Mouse (Mus musculus): ENCODE data around the gene Mllt1. TPM values are rescaled to one million over a fixed set of nuclear protein-coding genes. Genes with fewer than 3 reads are reported as not detected.

The Mllt1 gene
- polyA plus RNA-seq, 1 experiment, result 33.6 TPM

DNA sequence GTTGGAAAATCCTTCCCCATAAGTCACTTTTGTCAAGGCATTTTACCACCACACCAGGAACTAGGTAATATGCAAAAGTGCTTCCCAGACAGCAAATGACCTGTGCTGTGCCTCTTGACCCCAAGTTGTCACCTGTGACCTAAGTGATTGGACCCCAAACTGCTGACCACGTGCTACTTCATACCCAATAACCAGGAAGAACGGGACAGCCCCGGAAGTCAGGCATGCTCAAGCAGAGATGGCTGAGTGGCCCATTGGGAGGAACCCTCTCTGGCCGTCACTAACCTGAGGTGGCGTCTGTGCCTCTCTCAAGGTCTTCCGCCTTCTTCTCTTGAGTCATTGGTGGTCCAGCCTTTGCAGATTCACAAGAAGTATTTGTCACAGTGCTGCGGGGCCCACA is 62.7 kb downstream of the Mllt1 start:
- no peak overlapping the region for H3K27ac ChIP-seq (ENCODE audit: insufficient read depth, low read length)
- TF ChIP-seq POLR2A (IDR thresholded peaks at IDR 0.05; ENCODE audit: low read depth, low read length) (no peak), CTCF (IDR thresholded peaks at IDR 0.05; ENCODE audit: borderline replicate concordance, insufficient read depth, low read length) (no peak)
- no peak overlapping the region for H3K4me3 ChIP-seq (ENCODE audit: insufficient read depth, low read length)
- no peaks in the 10 kb centered on the region for H3K4me1 ChIP-seq (ENCODE audit: control insufficient read depth, insufficient read depth, low read length)

- no peak overlapping the region for H3K4me3 ChIP-seq (ENCODE audit: insufficient read depth, low read length)
- no peaks in the 10 kb centered on the region for H3K4me1 ChIP-seq (ENCODE audit: control insufficient read depth, insufficient read depth, low read length)
- no peak overlapping the region for H3K27ac ChIP-seq (ENCODE audit: insufficient read depth, low read length)
- TF ChIP-seq POLR2A (IDR thresholded peaks at IDR 0.05; ENCODE audit: low read depth, low read length), result no peak
- no peak for TF ChIP-seq CTCF (IDR thresholded peaks at IDR 0.05; ENCODE audit: borderline replicate concordance, insufficient read depth, low read length)
Measured at GRCm38 (mm10) chr17:56871767-56872166, 63.4 kb downstream of the Mllt1 start.

DNA sequence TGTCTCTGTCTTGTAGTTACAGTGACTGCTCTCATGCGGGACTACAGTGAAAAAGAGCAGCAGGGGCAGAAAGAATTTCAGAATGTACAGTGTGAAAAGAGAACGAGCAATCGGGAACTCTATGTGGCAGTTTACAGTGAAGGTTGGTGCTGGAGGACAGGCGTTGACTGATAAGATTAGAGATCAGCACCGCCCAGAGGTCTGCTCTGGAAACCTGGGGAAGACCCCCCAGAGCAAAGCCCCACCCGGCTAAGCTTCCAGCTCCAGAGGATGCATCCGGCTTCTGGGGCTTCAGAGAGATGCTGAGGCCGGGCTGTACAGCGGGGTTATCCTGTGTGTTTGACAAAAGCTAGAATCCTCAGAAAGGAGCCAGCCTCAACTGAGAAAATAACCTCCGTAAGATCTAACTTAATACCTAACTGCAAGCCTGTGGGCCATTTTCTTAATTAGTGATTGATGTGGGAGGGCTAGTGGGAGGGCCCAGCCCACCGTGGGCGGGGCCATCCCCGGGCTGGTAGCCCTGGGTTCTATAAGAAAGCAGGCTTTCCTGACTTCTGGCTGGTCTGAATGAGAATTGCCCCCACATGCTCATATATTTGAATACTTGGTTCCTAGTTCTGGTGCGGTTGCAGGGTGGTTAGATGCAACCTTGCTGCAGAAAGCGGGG is 64.8 kb downstream of the Mllt1 start:
- Histone ChIP-seq H3K4me1 (ENCODE audit: control insufficient read depth, insufficient read depth, low read length) (no peaks in the 10 kb centered on the region), H3K27ac (ENCODE audit: insufficient read depth, low read length) (no peak overlapping the region), H3K4me3 (ENCODE audit: insufficient read depth, low read length) (no peak overlapping the region)
- TF ChIP-seq CTCF (IDR thresholded peaks at IDR 0.05; ENCODE audit: borderline replicate concordance, insufficient read depth, low read length), result no peak
- no peak for TF ChIP-seq POLR2A (IDR thresholded peaks at IDR 0.05; ENCODE audit: low read depth, low read length)

- TF ChIP-seq POLR2A (IDR thresholded peaks at IDR 0.05; ENCODE audit: low read depth, low read length) (no peak), CTCF (IDR thresholded peaks at IDR 0.05; ENCODE audit: borderline replicate concordance, insufficient read depth, low read length) (no peak)
Measured at GRCm38 (mm10) chr17:56869481-56869977, 65.7 kb downstream of the Mllt1 start.

DNA sequence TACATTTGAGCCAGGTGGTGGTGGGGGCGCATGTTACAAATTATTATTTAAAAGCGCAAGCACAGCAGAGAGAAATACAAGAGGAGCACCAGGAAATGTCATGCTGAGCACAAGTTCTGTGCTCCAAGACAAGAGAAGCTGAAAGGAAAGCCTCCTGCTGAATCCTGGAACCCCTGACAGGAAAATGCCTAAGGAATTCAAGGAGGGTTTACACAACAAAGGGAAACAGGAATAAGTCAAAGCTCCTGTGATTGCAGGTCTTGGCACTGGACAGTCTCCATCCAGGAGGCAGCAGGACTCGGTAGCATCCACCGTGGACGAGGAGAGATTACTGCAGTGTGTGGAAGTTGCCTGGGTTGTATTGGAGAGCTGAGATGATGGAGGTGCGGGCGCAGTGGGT is 69.1 kb downstream of the Mllt1 start:
- no peak overlapping the region for H3K27ac ChIP-seq (ENCODE audit: insufficient read depth, low read length)
- TF ChIP-seq CTCF (IDR thresholded peaks at IDR 0.05; ENCODE audit: borderline replicate concordance, insufficient read depth, low read length), result no peak
- TF ChIP-seq POLR2A (IDR thresholded peaks at IDR 0.05; ENCODE audit: low read depth, low read length), result no peak
- no peak overlapping the region for H3K4me3 ChIP-seq (ENCODE audit: insufficient read depth, low read length)
- no peaks in the 10 kb centered on the region for H3K4me1 ChIP-seq (ENCODE audit: control insufficient read depth, insufficient read depth, low read length)

More at GRCm38 (mm10) chr17:56869481-56869977, 65.7 kb downstream of the Mllt1 start:
- Histone ChIP-seq H3K4me3 (ENCODE audit: insufficient read depth, low read length) (no peak overlapping the region), H3K4me1 (ENCODE audit: control insufficient read depth, insufficient read depth, low read length) (no peaks in the 10 kb centered on the region), H3K27ac (ENCODE audit: insufficient read depth, low read length) (no peak overlapping the region)

GRCm38 (mm10) chr17:56861197-56861596 is 74.0 kb downstream of the Mllt1 start:
- no peak overlapping the region for H3K4me3 ChIP-seq (ENCODE audit: insufficient read depth, low read length)
- H3K4me1 ChIP-seq (ENCODE audit: control insufficient read depth, insufficient read depth, low read length), result no peaks in the 10 kb centered on the region
- H3K27ac ChIP-seq (ENCODE audit: insufficient read depth, low read length), result no peak overlapping the region
- TF ChIP-seq POLR2A (IDR thresholded peaks at IDR 0.05; ENCODE audit: low read depth, low read length), result no peak
- no peak for TF ChIP-seq CTCF (IDR thresholded peaks at IDR 0.05; ENCODE audit: borderline replicate concordance, insufficient read depth, low read length)

- Histone ChIP-seq H3K4me1 (ENCODE audit: control insufficient read depth, insufficient read depth, low read length) (no peaks in the 10 kb centered on the region), H3K27ac (ENCODE audit: insufficient read depth, low read length) (no peak overlapping the region), H3K4me3 (ENCODE audit: insufficient read depth, low read length) (no peak overlapping the region)
- no peak for TF ChIP-seq POLR2A (IDR thresholded peaks at IDR 0.05; ENCODE audit: low read depth, low read length)
- no peak for TF ChIP-seq CTCF (IDR thresholded peaks at IDR 0.05; ENCODE audit: borderline replicate concordance, insufficient read depth, low read length)
Measured at GRCm38 (mm10) chr17:56858922-56859321, 76.3 kb downstream of the Mllt1 start.

GRCm38 (mm10) chr17:56858216-56858615 is 77.0 kb downstream of the Mllt1 start:
- no peak overlapping the region for H3K4me3 ChIP-seq (ENCODE audit: insufficient read depth, low read length)
- no peaks in the 10 kb centered on the region for H3K4me1 ChIP-seq (ENCODE audit: control insufficient read depth, insufficient read depth, low read length)
- peak; percentile 72; the same call in 1 of the 2 replicates for TF ChIP-seq CTCF (IDR thresholded peaks at IDR 0.05; ENCODE audit: borderline replicate concordance, insufficient read depth, low read length)
- no peak for TF ChIP-seq POLR2A (IDR thresholded peaks at IDR 0.05; ENCODE audit: low read depth, low read length)
- H3K27ac ChIP-seq (ENCODE audit: insufficient read depth, low read length), result no peak overlapping the region

DNA sequence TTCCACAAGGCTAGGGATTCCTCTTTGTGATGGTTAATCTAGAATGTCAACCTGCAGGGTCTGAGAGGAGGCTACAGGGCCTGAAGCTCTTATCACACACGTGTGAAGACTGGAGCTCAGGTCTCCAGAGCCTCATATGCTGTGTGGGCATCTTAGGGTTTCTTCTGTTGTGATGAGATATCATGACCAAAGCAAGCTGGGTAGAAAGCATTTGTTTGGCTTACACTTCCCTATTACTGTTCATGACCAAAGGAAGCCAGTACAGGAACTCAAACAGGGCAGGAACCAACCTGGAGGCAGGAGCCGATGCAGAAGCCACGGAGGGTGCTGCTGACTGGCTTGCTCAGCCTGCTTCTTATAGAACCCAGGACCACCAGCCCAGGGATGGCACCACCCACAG is 79.8 kb downstream of the Mllt1 start:
- Histone ChIP-seq H3K4me3 (ENCODE audit: insufficient read depth, low read length) (no peak overlapping the region), H3K4me1 (ENCODE audit: control insufficient read depth, insufficient read depth, low read length) (no peaks in the 10 kb centered on the region), H3K27ac (ENCODE audit: insufficient read depth, low read length) (no peak overlapping the region)
- TF ChIP-seq POLR2A (IDR thresholded peaks at IDR 0.05; ENCODE audit: low read depth, low read length), result no peak
- no peak for TF ChIP-seq CTCF (IDR thresholded peaks at IDR 0.05; ENCODE audit: borderline replicate concordance, insufficient read depth, low read length)

DNA sequence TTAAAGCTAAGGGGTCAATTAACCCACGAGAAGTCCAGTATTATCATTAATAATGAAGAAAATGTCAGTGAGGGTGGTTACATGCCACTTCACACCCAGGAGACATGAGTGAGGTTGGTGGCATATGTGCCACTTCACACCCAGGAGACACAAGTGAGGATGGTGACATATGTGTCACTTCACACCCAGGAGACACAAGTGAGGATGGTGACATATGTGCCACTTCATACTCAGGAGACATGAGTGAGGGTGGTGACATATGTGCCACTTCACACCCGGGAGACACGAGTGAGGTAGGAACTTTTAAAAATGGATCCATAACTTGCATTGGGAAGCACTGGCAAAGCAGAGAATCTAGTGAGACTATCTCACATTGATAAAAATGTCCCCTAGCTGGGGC is 84.0 kb downstream of the Mllt1 start:
- no peak for TF ChIP-seq CTCF (IDR thresholded peaks at IDR 0.05; ENCODE audit: borderline replicate concordance, insufficient read depth, low read length)
- TF ChIP-seq POLR2A (IDR thresholded peaks at IDR 0.05; ENCODE audit: low read depth, low read length), result no peak
- Histone ChIP-seq H3K4me3 (ENCODE audit: insufficient read depth, low read length) (no peak overlapping the region), H3K4me1 (ENCODE audit: control insufficient read depth, insufficient read depth, low read length) (no peaks in the 10 kb centered on the region), H3K27ac (ENCODE audit: insufficient read depth, low read length) (no peak overlapping the region)
